Mouse (Mus musculus): ENCODE results near the gene Psg17. TPM values are rescaled to one million over a fixed set of nuclear protein-coding genes. Genes with fewer than 3 reads are reported as not detected.
A peak's percentile ranks its signal among the peaks of the same experiment; 100 is the strongest.
"Not testable (repeated sequence)": the region's sequence is repeated elsewhere in the genome, so short reads cannot be mapped to it uniquely, and the experiment has no call there.

Psg17 gene
- total and polyA plus RNA-seq, 2 experiments: not detected

GRCm38 (mm10) chr7:18828592-18828991 is 7.2 kb upstream of the Psg17 start:
- TF ChIP-seq CTCF (IDR thresholded peaks at IDR 0.05; ENCODE audit: low read depth, low read length) (0 out of 2 replicates have a peak, but pooled peaks have one; percentile 16), POLR2A (IDR thresholded peaks at IDR 0.05; ENCODE audit: extremely low read depth, insufficient read depth, low read length) (no peak)
- Histone ChIP-seq H3K36me3 (ENCODE audit: control insufficient read depth, insufficient read depth, low read length) (no peaks in the 10 kb centered on the region), H3K27me3 (ENCODE audit: control insufficient read depth, insufficient read depth, low read length) (no peaks in the 10 kb centered on the region), H3K4me3 (ENCODE audit: insufficient read depth, low read depth, low read length) (no peak overlapping the region), H3K4me1 (ENCODE audit: control insufficient read depth, insufficient read depth, low read length) (no peaks in the 10 kb centered on the region), H3K9ac (ENCODE audit: low read depth, low read length) (no peak overlapping the region), H3K27ac (replicated peaks; ENCODE audit: insufficient read depth, low read depth, low read length) (no peak overlapping the region), H3K79me2 (ENCODE audit: control insufficient read depth, insufficient read depth, low read length) (no peaks in the 10 kb centered on the region)
- WGBS: 74% methylated on average over 9 of the region's 9 CpGs
- DNase-seq (ENCODE audit: extremely low read depth, low read depth, low spot score): no peak

- no peak for TF ChIP-seq POLR2A (IDR thresholded peaks at IDR 0.05; ENCODE audit: extremely low read depth, insufficient read depth, low read length)
- no peak for TF ChIP-seq CTCF (IDR thresholded peaks at IDR 0.05; ENCODE audit: low read depth, low read length)
These were observed 6.6 kb upstream of the Psg17 start for GRCm38 (mm10) chr7:18827792-18828546.

DNA sequence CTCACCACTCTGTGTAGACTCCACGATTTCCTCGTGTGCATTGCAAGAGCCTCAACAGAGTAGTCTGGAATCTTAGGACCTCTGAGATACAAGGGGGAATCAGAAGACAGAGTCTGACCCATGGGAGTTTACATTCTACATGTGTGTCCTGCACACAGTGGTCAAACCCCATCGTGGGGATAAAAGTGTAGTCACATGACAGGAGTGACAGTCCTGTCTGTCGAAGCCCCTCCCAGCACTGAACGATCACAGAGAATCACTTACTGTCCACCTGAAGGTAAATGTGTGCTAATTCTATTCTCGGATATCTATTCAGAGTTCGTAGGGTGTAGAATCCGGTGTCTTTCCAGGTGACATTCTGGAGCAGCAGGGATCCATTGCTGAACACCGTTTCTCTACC is 3.1 kb downstream of the Psg17 start:
- Histone ChIP-seq H3K79me2 (ENCODE audit: control insufficient read depth, insufficient read depth, low read length) (no peaks in the 10 kb centered on the region), H3K9ac (ENCODE audit: low read depth, low read length) (no peak overlapping the region), H3K4me1 (ENCODE audit: control insufficient read depth, insufficient read depth, low read length) (no peaks in the 10 kb centered on the region), H3K27ac (replicated peaks; ENCODE audit: insufficient read depth, low read depth, low read length) (no peak overlapping the region), H3K27me3 (ENCODE audit: control insufficient read depth, insufficient read depth, low read length) (no peaks in the 10 kb centered on the region), H3K36me3 (ENCODE audit: control insufficient read depth, insufficient read depth, low read length) (no peaks in the 10 kb centered on the region), H3K4me3 (ENCODE audit: insufficient read depth, low read depth, low read length) (no peak overlapping the region)
- 81% methylated on average over 9 of the region's 9 CpGs for WGBS
- no peak for TF ChIP-seq POLR2A (IDR thresholded peaks at IDR 0.05; ENCODE audit: extremely low read depth, insufficient read depth, low read length)
- TF ChIP-seq CTCF (IDR thresholded peaks at IDR 0.05; ENCODE audit: low read depth, low read length): no peak
- no peak for DNase-seq (ENCODE audit: extremely low read depth, low read depth, low spot score)

More at GRCm38 (mm10) chr7:18827792-18828546, 6.6 kb upstream of the Psg17 start:
- Histone ChIP-seq H3K27me3 (ENCODE audit: control insufficient read depth, insufficient read depth, low read length) (no peaks in the 10 kb centered on the region), H3K79me2 (ENCODE audit: control insufficient read depth, insufficient read depth, low read length) (no peaks in the 10 kb centered on the region), H3K36me3 (ENCODE audit: control insufficient read depth, insufficient read depth, low read length) (no peaks in the 10 kb centered on the region), H3K4me1 (ENCODE audit: control insufficient read depth, insufficient read depth, low read length) (no peaks in the 10 kb centered on the region), H3K27ac (replicated peaks; ENCODE audit: insufficient read depth, low read depth, low read length) (no peak overlapping the region), H3K4me3 (ENCODE audit: insufficient read depth, low read depth, low read length) (no peak overlapping the region), H3K9ac (ENCODE audit: low read depth, low read length) (no peak overlapping the region)
- DNase-seq (ENCODE audit: extremely low read depth, low read depth, low spot score): no peak
- WGBS: 61% methylated on average over 26 of the region's 26 CpGs

GRCm38 (mm10) chr7:18803526-18803925 is 17.9 kb downstream of the Psg17 start:
- DNase-seq (ENCODE audit: extremely low read depth, low read depth, low spot score): no peak
- Histone ChIP-seq H3K9ac (ENCODE audit: low read depth, low read length) (no peak overlapping the region), H3K27me3 (ENCODE audit: control insufficient read depth, insufficient read depth, low read length) (no peaks in the 10 kb centered on the region), H3K27ac (replicated peaks; ENCODE audit: insufficient read depth, low read depth, low read length) (no peak overlapping the region), H3K4me3 (ENCODE audit: insufficient read depth, low read depth, low read length) (no peak overlapping the region), H3K4me1 (ENCODE audit: control insufficient read depth, insufficient read depth, low read length) (no peaks in the 10 kb centered on the region), H3K36me3 (ENCODE audit: control insufficient read depth, insufficient read depth, low read length) (no peaks in the 10 kb centered on the region), H3K79me2 (ENCODE audit: control insufficient read depth, insufficient read depth, low read length) (no peaks in the 10 kb centered on the region)
- no peak for TF ChIP-seq POLR2A (IDR thresholded peaks at IDR 0.05; ENCODE audit: extremely low read depth, insufficient read depth, low read length)
- no peak for TF ChIP-seq CTCF (IDR thresholded peaks at IDR 0.05; ENCODE audit: low read depth, low read length)

- no peaks in the 10 kb centered on the region for H3K79me2 ChIP-seq (ENCODE audit: control insufficient read depth, insufficient read depth, low read length)
- 36% methylated on average over 3 of the region's 3 CpGs for whole genome bisulfite sequencing
- H3K4me3 ChIP-seq (ENCODE audit: insufficient read depth, low read depth, low read length): no peak overlapping the region
- H3K36me3 ChIP-seq (ENCODE audit: control insufficient read depth, insufficient read depth, low read length): no peaks in the 10 kb centered on the region
- no peaks in the 10 kb centered on the region for H3K27me3 ChIP-seq (ENCODE audit: control insufficient read depth, insufficient read depth, low read length)
- no peaks in the 10 kb centered on the region for H3K4me1 ChIP-seq (ENCODE audit: control insufficient read depth, insufficient read depth, low read length)
- no peak overlapping the region for H3K9ac ChIP-seq (ENCODE audit: low read depth, low read length)
- TF ChIP-seq CTCF (IDR thresholded peaks at IDR 0.05; ENCODE audit: low read depth, low read length): peak; percentile 35; the same call in 1 of the 2 replicates
- TF ChIP-seq POLR2A (IDR thresholded peaks at IDR 0.05; ENCODE audit: extremely low read depth, insufficient read depth, low read length): no peak
- no peak overlapping the region for H3K27ac ChIP-seq (replicated peaks; ENCODE audit: insufficient read depth, low read depth, low read length)
- no peak for DNase-seq (ENCODE audit: extremely low read depth, low read depth, low spot score)
These were observed 22.3 kb downstream of the Psg17 start for GRCm38 (mm10) chr7:18799129-18799528.

- TF ChIP-seq POLR2A (IDR thresholded peaks at IDR 0.05; ENCODE audit: extremely low read depth, insufficient read depth, low read length): no peak
- TF ChIP-seq CTCF (IDR thresholded peaks at IDR 0.05; ENCODE audit: low read depth, low read length): no peak
- WGBS: 88% methylated on average over 1 of the region's 1 CpGs
- Histone ChIP-seq H3K27me3 (ENCODE audit: control insufficient read depth, insufficient read depth, low read length) (no peaks in the 10 kb centered on the region), H3K4me3 (ENCODE audit: insufficient read depth, low read depth, low read length) (no peak within 1 kb of the TSS), H3K36me3 (ENCODE audit: control insufficient read depth, insufficient read depth, low read length) (no peaks in the 10 kb centered on the region), H3K9ac (ENCODE audit: low read depth, low read length) (no peak within 1 kb of the TSS), H3K27ac (replicated peaks; ENCODE audit: insufficient read depth, low read depth, low read length) (no peak within 1 kb of the TSS), H3K79me2 (ENCODE audit: control insufficient read depth, insufficient read depth, low read length) (no peaks in the 10 kb centered on the region), H3K4me1 (ENCODE audit: control insufficient read depth, insufficient read depth, low read length) (no peaks in the 10 kb centered on the region)
- DNase-seq (ENCODE audit: extremely low read depth, low read depth, low spot score): no peak
These were observed 23.0 kb downstream of the Psg17 start, which contains the start of gene Psg19 for GRCm38 (mm10) chr7:18798420-18798819. Gene Psg19, minus strand, starts transcription at chr7:18798520.

DNA sequence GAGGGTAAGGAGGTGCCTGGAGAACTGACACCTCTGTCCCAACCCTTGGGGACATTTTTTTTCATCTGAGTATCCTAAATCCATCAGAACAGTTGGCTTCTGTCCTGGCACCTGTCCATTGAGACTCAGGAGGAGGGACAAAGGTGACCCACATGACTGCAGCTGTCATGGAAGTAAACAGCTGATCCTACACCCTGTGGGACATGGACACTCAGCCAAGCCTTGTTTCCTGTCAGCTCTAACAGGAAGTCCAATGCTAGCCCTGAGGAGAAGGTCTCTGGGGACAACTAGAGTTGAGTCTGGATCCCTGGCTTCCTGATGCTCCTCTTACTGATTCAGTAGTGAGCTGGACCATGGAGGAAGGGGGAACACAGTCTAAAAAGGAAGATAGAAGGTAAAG is 30.7 kb downstream of the Psg17 start:
- not testable (repeated sequence) for DNase-seq (ENCODE audit: extremely low read depth, low read depth, low spot score); H3K4me1 ChIP-seq (ENCODE audit: control insufficient read depth, insufficient read depth, low read length); H3K36me3 ChIP-seq (ENCODE audit: control insufficient read depth, insufficient read depth, low read length); H3K27ac ChIP-seq (replicated peaks; ENCODE audit: insufficient read depth, low read depth, low read length); H3K9ac ChIP-seq (ENCODE audit: low read depth, low read length); H3K79me2 ChIP-seq (ENCODE audit: control insufficient read depth, insufficient read depth, low read length); H3K27me3 ChIP-seq (ENCODE audit: control insufficient read depth, insufficient read depth, low read length); H3K4me3 ChIP-seq (ENCODE audit: insufficient read depth, low read depth, low read length)

- 34% methylated on average over 2 of the region's 2 CpGs for WGBS
- not testable (repeated sequence) for H3K27ac ChIP-seq (replicated peaks; ENCODE audit: insufficient read depth, low read depth, low read length); H3K27me3 ChIP-seq (ENCODE audit: control insufficient read depth, insufficient read depth, low read length); H3K36me3 ChIP-seq (ENCODE audit: control insufficient read depth, insufficient read depth, low read length); H3K79me2 ChIP-seq (ENCODE audit: control insufficient read depth, insufficient read depth, low read length); H3K4me3 ChIP-seq (ENCODE audit: insufficient read depth, low read depth, low read length); H3K4me1 ChIP-seq (ENCODE audit: control insufficient read depth, insufficient read depth, low read length); H3K9ac ChIP-seq (ENCODE audit: low read depth, low read length)
- peak; percentile 2 for DNase-seq (ENCODE audit: extremely low read depth, low read depth, low spot score)
These were observed 40.1 kb downstream of the Psg17 start for GRCm38 (mm10) chr7:18781301-18781700.
